Mouse (Mus musculus): ENCODE data around the gene Ddo.

Gene Ddo

DNA sequence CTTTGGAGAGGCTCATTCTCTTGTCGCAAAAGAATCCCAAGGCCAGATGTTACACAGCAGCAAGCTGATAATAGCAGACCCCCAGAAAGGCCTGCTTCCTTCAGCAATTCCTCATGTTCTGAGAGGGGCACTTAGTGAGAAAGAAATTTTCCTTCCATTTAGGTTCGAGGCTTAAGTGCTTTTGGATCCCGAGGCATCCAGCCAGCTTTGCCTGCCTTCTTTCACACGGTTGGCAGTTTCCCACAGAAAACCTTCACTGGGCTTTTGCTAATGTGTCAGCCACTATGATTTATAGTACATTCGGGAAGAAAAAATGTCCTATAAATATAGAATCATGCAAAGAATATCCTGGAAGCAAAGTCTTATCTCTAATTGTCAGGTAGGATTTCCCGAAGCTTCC, 89.3 kb downstream of the Ddo start:
- no peak for DNase-seq

GRCm38 (mm10) chr10:40720883-40721282, 91.1 kb downstream of the Ddo start:
- DNase-seq: no peak

GRCm38 (mm10) chr10:40724342-40724741, 94.5 kb downstream of the Ddo start:
- peak; percentile 27 for DNase-seq

- DNase-seq: peak; percentile 36
Measured at GRCm38 (mm10) chr10:40725066-40725465, 95.3 kb downstream of the Ddo start.

GRCm38 (mm10) chr10:40725471-40725870, 95.7 kb downstream of the Ddo start:
- no peak for DNase-seq

DNA sequence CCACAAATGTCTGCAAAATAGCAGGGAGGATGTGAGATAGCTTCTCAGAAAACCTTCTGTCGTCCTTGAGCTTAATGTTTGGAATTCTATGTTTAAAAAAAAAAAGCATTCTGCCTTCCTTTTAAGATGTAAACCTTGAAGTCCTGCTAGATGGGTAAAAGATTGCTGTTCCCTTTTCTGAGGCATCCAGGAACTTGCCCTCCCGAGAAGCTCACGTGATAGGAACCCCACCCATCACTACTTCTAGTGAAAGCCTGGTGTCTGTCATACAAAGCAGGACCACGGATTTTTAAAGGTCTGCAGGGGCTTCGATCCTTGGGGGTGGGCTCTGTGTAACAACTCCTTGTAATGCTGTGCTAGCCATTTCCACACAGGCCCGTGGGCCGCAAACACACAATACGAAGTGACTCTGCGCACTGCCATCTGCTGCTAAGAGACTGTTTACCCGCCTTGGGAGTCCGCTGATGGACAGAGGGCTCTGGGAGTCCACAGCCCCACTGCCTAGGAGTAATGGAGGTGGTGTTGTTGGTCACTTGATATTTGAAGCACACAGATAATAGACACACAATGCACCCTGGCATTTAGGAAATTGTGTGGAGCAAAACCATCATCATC, 96.6 kb downstream of the Ddo start:
- DNase-seq: peak; percentile 25

DNA sequence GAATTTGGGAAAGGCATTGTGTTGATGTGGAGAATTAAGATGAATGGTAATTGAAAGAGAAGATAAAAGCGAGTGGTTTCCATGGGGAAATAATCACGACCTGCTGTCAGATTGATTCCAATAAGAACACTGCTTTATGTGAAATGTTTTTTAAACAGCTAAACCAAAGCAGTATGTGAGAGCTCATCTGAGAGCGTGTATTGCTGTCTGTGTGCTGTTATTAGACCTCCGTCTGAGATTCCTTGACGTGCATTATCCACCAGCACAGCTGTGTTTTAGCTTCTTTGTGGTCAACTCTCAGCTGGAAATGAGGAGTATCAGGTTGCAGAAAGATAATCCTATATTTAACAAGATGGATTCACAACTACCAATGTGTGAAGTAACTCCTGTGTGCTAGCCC, 97.2 kb downstream of the Ddo start:
- no peak for DNase-seq

GRCm38 (mm10) chr10:40730200-40730599, 100.4 kb downstream of the Ddo start:
- no peak for DNase-seq
